Mouse (Mus musculus) right cerebral cortex, postnatal 25 days (tissue): ENCODE data around the gene Scube1.

Experiments used
- DNase-seq: peaks from one replicate; pipeline ENCODE4 v3.0.0; 2022

Gene Scube1

DNA sequence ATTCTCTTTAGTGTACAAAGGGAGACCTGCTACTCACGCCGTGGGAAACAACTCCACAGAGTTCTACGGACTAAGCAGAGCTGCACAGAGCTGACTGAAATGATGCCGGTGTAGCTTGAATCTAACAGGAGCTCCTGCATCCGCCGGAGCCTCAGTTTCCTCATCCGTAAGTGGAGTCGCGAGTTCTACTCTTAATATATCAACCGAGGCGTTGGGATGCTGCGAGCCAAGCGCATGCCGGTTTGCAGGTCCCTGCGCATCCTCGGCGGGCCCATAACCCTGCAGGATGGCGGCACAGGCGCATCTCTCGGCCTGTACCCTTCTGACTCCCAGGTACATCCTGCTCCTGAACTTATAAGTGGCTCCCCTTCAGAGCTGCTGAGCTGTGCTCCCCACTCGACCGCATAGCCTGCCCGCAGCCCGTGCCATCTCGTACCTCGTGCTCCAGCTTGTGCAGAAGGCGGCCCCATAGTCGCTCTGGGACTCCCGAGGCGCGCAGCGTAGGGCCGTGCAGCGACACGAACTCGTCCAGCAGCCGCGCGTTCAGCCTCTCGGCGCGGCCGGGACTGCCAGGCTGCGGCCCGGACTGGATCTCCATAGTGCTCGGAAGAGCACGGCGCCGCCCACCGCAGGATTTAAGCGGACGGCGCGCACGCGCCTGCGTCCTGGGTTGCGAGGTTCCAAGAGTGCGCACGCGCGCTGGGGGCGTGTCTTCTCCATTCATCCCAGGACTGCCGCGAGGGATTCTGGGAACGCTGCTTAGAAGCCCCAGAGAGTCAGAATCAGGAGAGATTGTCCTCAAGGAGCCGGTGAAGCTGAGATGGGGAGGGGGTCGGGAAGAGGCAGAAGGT, 130.1 kb downstream of the Scube1 start, which contains the start of gene Ttll12:
Ttll12 (minus strand) TSS at position 645 of the 851 bp plus-strand sequence.
- DNase-seq, result peak; percentile 92

DNA sequence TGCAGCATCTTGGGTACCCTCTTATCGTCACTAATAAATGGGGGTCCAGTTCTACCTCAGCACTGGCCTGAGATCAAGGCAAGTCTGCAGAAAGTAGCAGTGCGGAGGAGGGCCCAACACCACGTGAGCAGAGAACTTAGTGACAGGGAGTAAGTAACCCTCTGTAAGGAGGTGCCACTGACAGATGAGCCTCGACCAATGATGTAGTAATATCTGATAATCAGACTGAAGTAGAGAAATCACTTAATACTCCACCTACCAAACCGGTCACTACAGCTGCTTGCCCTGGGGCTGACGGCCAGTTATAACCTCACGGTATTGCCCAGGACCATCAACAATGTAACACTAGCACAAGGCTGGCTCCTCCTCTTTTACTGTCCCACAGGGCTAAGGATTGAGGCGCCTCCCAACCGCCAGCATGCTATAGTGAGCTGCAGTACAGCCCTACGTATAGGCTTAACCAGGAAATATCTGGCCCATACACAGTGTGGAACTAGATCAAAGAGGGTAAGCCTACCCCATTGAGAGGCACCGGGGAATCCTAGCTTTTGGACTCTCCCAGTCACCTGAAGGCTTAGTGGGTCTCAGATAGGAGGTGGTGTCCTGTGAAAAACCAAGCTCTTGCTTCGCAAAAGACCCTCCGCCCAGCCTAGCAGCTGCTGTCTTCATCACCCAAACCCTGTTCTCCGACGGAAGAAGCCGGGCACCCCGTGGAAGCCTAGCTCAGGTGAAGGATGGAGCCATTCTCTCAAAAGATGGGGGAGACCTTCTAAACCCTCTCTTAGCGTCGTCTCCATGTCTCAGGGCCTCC, 130.9 kb downstream of the Scube1 start:
- DNase-seq, result no peak

DNA sequence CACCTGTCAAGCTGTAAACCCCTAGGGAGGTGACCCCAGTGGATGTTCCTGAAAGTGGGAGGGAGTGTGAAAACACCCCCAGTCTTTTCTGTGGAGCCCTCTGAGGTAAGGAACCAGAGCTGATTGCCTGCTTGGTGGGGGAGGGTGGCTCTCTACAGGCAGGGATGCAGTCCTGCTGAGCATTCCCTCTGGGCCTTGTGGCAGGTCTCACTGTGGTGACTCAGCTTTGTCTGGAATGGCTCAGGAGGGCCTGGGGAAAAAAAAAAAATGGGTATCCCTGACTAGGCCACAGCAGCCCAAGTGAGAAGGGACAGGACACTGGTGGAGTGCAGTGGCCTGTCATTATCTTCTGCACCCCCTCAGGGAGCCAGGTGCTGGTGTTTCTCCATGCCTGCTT, 131.6 kb downstream of the Scube1 start:
- DNase-seq, result no peak

DNA sequence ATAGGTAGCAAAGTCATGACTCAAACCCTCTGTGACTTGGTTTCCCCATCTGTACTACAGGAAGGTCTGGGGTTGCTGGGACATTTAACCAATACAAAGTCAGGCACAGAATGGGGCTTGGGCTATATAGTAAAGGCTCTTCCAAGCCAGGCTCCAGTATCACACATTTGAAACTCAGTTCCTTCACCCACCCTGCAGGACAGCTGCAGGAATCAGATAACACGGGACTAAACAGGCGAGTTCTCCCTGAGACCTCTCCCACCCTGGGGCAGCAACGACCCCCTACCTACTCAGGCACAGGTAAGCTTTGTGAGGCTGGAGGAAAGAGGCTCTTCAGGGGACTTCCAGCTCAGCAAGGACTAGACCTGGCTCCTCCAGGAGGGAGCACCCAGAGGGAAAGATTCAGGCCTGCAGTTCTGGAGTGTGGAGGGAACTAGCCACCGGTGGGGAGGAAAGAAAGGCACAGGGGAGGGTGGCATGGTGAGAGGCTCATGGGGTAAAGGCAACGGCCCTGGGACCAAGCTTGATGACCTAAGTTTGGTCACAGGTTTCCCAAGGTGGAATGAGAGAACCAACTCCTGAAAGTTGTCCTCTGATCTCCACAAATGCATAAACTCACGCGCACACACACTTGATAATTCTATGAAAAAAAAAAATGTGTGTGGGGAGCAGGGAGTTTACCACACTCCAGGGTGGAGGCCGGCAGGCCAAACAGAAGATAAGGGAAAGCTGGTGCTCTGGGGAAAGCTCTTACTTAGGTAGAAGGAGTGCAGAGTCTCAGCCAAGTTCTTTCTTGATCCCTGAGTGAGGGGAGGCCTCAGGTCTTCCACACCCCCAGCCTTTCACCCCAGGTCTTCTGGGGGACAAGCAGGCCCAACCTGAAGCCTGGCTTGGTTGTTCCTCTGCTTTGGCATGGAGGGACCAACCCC, 132.3 kb downstream of the Scube1 start:
- DNase-seq, result no peak

DNA sequence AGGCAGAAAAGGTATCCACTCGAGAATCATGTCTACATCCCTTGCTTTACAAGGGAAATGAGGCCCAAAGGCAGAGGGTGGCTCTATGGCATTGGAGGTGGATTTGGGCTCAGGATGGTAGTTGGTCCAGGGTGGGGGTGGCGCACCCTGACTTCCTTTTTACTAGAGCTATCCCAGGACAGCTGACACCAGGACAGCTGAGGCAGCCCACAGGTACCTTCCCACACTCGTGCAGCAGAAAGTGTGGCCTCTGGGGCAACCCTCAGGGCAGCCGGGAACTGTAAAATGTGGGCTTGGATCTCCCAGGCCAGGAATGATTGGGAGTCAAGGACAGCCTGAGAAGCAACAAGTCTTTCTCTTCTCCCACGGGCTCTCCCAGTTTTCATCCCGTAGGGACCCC, 133.1 kb downstream of the Scube1 start:
- DNase-seq, result no peak

DNA sequence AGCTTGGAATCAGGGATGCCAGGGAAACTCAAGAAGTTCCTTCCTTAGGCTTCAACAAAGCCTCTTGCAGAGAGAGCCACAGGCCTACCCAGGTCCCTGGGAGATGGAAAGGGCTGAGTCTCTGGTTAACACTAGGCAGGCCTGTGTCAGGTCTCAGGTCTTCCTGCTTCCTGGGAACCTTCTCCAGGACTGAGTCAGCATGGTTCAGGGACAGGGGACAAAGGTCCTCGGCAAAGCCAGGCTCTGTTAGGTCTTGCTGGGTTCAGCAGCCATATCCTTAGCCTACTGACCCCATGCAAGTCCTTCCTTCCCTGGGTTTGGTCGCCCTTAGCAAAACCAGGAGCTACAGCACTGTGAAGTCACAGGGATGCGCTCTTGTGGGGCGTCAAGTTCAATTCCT, 134.0 kb downstream of the Scube1 start:
- DNase-seq, result no peak

DNA sequence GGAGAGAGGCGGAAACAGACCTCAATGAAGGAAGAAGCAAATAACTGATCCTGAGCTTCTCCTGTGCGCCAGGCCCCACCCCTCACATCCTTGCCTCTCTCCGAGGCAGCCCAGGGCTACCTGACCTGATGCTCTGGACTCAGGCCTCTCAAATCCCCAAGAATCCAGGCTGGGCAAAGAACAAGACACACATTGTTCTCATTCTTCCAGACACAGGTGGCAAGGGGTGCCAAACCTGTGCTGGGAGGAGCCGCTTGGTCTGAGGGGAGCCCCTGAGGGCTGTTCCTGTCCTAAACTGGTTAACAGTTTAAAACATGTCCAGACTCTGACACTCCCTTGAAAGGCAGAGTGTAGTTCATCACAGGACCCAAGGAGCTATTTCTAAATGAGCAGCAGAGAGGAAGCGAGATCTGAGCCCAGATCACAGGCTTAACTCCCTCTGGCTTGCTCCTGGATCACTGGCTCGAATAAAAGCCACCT, 140.0 kb downstream of the Scube1 start:
- DNase-seq, result no peak

DNA sequence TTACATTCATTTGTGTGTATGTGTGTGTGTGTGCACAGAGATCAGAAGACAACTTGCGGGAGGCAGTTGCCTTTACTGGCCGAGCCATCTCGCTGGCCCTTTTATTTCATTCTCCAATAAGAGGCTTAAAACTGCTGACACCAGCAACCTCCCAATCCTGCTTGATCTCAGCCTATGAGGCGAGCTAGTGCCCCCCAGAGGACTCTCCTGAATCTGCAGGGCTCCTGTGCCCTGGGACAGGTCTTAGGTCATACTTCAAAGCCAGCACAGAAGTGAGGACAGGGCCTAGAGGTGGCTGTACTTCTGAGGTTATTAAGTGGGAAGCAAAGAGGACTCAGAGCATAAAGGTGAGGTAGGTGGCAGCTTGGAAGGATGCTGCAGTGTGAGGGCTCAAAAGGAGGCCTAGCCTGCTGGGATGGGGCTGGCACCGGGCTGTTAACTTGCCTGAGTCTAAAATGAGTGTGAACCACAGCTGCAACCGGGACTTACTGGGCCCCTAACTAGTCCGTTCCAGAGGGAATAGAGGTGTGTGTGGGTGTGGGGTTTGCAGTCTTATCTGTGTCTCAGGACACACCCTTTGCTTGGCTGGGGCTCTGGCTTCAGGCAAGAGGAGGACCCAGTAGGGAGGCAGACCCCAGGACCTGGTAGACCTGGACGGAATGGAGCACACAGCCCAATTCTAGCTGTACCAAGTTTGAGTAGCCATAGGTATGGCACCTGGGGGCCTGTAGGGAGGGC, 141.2 kb downstream of the Scube1 start:
- no peak for DNase-seq

DNA sequence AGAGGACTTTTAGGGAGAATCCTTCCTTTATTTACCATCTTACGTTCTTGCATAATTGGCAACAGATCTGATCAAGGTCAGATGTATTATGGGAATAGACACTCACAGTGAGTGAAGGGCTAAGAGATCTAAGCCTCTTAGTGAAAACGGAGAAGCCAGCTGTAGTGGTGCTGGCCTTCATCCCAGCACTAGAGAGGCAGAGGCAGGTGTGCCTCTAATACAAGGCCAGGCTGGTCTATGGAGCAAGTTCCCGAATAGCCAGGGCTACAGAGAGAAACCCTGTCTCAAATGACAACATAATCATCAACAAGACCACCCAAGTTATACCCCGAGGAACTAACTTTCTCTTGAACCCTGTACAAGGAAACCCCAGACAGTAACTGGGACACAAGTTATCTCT, 141.9 kb downstream of the Scube1 start:
- DNase-seq, result no peak

DNA sequence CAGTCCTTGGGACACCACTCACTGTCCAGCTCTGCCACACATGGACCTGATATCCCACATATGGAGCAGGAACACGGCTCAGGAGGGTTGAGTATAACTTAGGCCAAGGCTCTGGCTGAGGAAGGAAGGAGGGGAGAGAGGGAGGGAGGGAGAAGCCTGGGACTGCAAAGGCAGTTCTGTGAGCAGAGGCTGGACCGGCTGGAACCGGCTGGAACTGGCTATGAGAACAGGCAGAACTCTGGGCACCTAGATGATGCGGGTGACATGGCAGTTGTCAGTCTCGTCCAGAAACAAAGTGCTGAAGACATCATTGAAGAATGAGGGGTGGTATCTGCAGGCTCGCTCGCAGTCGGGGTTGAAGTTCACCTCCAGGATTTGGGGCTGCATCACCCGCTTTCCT, 148.2 kb downstream of the Scube1 start:
- DNase-seq, result no peak

DNA sequence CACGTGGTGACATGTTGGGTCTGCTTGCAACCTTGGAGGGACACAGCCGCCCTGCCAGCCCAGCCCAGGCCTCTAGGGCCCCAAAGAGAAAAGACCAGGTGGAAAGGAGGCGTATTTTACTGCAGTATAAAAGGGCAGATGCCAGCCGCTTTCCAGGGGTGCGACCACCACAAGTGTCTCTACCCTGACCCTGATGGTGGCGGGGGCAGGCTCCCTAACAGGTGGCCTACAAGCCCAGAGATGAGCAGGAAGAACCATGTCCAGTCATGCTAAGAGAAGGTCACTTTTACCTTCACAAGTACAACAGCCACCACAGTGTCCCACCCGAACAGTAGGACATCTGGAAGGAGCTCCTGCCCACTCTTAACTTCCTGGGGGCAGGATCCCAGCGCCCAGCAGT, 149.3 kb downstream of the Scube1 start:
- DNase-seq, result no peak

DNA sequence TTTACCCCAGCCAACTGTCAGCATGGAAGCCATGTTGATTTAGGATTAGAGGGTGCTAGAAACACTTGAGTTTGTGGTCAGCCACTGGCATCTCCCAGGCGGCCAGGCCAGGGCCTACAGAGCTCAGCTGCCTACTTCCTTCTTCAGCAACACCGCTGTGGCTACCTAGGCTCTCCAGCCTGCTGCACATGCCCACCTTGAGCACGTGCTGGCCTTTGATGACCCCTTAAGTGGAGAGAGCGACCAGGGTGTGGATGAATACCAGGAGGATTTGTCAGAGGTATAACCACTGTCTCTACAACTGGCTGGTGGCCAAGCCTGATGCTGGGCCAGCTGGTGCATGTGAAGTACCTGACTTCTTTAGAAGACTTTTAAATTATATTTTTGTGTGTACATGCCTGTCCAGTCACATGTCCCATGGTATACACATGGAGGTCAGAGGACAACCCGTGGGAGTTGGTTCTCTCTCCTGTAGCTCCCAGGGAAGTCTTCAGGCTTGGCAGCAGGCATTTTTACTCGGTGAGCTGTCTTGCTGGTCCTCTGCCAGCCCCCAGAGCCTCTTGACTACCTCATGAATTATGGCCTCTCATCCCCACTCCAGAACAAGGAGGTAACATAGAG, 150.0 kb downstream of the Scube1 start:
- DNase-seq, result no peak

DNA sequence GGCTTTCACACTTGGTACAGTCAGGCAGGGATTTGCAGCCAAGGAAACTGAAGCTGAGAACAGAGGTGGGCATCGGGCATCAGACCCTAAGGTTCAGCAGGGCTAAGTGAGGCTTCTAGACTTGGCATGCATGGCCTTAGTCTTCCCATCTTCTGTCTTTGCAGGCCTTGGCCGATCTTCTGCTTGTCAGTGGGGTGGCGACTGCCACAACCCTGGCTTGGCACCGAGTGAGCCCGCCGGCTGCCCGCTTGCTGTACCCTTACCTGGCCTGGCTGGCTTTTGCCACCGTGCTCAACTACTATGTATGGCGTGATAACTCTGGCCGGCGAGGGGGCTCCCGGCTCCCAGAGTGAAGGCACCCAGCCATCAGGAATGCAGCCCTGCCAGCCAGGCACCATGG, 151.2 kb downstream of the Scube1 start:
- DNase-seq, result no peak

DNA sequence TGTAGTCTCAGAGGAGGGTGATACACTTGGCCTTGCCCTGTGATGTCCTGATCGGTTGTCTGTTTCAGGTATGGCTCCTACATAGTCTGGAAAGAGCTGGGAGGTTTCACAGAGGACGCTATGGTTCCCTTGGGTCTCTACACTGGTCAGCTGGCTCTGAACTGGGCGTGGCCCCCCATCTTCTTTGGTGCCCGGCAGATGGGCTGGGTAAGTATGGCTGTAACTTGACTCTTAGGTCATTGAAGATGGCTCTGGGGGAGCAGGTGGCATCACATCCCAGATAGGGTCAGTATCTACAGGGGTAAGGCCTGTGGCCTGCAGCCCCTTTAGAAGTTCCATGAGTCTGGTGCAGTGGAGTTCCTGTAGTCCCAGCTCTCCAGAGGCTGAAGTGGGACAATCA, 152.7 kb downstream of the Scube1 start:
- no peak for DNase-seq

DNA sequence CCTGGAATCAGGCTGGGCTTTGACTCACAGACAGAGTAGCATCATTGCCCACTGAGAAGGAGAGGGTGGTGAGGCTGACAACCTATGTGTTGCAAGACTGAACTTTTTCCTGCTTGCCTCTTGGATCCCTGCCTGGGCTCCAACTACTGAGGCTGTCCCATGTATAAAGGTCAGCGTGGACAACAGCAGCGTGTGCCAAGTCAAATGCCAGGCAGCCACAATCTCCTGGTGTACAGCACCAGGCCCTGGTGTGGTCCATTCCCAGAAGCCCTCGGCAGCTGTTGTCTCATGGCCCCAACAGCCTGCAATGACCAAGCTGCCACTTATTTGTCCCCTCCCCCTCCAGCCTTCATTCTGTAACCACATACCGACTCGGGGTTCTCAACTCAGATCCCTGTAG, 153.2 kb downstream of the Scube1 start:
- DNase-seq, result no peak

DNA sequence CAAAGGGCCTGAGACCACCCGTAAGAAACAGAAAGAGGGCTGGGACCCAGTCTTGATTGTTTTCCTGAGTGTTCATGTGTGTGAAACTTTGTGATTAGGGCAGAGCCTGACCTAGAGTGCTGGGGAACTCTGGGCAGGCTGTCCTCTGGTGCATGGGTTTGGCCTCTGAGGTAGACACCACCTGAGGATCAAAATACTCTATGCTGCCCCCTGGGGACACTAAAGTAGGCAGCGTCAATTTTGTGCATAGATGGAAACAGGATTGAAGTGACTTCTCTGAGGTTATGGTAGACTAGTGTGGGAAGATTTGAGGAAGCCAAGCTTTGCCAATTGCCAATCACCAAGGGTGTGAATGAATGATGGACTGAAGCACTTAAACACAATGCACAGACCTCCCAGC, 154.2 kb downstream of the Scube1 start:
- DNase-seq, result no peak

DNA sequence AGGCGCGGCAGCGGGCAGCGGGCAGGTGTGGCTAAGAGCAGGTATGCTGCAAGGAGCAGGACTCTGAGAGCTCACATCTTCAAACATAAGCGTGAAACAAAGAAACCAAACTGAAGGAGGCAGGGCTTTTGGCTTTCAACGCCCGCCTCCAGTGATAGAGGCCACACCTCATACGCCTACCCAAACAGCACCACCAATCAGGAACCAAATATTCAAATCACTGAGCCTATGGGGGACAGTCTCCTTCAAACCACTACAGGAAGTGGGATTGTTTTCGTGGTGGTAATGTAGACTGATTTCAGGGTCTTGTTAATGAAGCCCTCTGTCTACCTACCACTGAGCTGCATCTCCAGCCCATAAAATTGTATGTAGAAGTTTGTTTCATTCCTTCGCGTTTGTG, 155.1 kb downstream of the Scube1 start:
- no peak for DNase-seq

DNA sequence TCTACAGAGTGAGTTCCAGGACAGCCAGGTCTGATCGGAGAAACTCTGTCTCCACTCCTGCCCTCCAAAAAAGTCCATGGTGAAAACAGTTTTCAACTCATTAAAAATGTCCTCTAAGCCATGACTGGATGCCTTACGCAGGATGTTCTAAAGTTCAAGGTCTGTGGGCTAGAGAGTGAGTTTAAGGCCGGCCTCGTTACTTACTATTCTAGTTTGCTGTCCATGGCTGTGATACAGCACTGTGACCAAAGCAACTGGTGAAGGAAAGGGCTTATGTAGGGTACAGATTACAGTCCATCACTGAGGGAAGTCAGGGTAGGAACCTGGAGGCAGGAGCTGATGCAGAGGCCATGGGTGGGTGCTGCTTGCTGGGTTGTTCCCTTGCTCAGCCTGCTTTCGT, 156.3 kb downstream of the Scube1 start:
- DNase-seq, result no peak

DNA sequence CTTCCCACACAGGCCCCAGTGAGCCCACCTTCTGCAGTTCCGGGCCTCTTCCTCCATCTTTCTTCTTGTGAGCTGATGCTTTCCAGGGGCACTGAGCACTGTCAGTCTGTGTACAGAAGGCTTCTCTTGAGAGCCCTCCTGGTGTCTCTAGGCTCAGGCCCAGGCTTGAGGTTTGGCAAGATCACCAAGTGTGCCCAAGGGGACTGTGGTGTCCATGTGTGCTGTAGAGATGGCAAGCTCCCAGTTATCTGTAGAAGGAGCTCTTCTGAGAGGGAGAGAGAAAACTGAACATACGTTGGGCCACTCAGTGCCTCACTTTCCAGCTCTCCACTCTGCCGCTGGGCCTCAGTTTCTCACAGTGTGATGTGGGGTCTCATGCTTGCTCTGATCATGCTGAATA, 157.1 kb downstream of the Scube1 start:
- no peak for DNase-seq

DNA sequence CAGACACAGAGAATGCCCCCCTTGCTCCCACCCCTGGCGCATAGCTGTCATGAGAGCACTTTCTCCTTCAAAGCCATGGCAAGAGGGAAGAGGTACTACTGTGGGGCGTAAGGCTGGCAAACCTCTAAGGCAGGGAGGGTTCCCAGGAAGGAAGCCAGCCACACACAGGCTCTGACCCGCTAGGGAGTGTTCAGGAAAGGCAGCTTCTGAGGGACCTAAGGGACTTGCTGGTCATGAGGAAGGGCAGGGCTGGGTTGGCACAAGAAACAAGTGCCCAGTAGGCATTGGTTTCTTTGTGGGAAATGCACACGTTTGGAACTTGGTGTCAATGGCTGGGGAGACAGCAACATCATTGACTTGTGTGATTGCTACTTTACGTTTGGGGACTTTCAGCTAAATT, 158.8 kb downstream of the Scube1 start:
- no peak for DNase-seq

DNA sequence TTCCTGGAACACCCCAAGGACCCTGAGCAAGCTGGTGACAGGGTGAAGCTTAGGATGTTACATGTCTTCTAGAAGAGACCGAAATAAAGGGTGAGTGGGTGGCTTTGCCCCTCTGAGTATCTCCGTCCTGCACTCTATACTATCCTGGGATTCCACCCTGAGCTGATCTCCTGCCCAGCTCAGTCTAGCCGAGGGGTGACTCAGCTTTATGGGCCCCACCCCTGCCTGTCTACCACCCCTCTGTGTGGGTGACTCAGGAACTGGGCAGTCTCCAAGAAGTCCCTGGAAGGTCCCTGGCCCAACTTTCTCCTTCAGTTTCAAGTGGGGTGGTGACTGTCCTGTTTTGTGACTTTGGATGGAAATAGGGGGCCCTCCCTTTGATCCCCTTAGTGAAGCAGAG, 159.4 kb downstream of the Scube1 start:
- no peak for DNase-seq
